Mouse (Mus musculus): Measurements from ENCODE around the gene Fdps. TPM values are rescaled to one million over a fixed set of nuclear protein-coding genes. Genes with fewer than 3 reads are reported as not detected.
A peak's percentile ranks its signal among the peaks of the same experiment; 100 is the strongest.

Fdps gene
- polyA plus RNA-seq, 1 experiment from 2014 or later = 175 TPM

- no peak for ATAC-seq (ENCODE audit: low FRiP score, low TSS enrichment)
- H3K27ac ChIP-seq (ENCODE audit: low read length) = no peak overlapping the region
- H3K36me3 ChIP-seq (ENCODE audit: insufficient read depth, low read length) = no peaks in the 10 kb centered on the region
- no peak overlapping the region for H3K9ac ChIP-seq (replicated peaks; ENCODE audit: low read length)
- no peak overlapping the region for H3K4me3 ChIP-seq (ENCODE audit: low read length)
- no peaks in the 10 kb centered on the region for H3K27me3 ChIP-seq (ENCODE audit: insufficient read depth, low read length)
- H3K9me3 ChIP-seq (ENCODE audit: low read length) = no peaks in the 10 kb centered on the region
- no peak overlapping the region for H3K4me2 ChIP-seq (replicated peaks; ENCODE audit: low read depth, low read length)
- whole genome bisulfite sequencing = 64% methylated on average over 3 of the region's 3 CpGs
- peaks cover 7% of the 10 kb centered on the region; the same call in 1 of the 2 replicates for H3K4me1 ChIP-seq (ENCODE audit: insufficient read depth, low read length)
Measured at GRCm38 (mm10) chr3:89107545-89107944, 5.8 kb upstream of the Fdps start.

GRCm38 (mm10) chr3:89106881-89107280, 5.1 kb upstream of the Fdps start:
- no peak overlapping the region for H3K9ac ChIP-seq (replicated peaks; ENCODE audit: low read length)
- H3K27me3 ChIP-seq (ENCODE audit: insufficient read depth, low read length) = no peaks in the 10 kb centered on the region
- no peak for ATAC-seq (ENCODE audit: low FRiP score, low TSS enrichment)
- H3K4me3 ChIP-seq (ENCODE audit: low read length) = no peak overlapping the region
- H3K27ac ChIP-seq (ENCODE audit: low read length) = no peak overlapping the region
- H3K4me1 ChIP-seq (ENCODE audit: insufficient read depth, low read length) = peaks cover 11% of the 10 kb centered on the region; the same call in 1 of the 2 replicates
- no peak overlapping the region for H3K4me2 ChIP-seq (replicated peaks; ENCODE audit: low read depth, low read length)
- no peaks in the 10 kb centered on the region for H3K9me3 ChIP-seq (ENCODE audit: low read length)
- H3K36me3 ChIP-seq (ENCODE audit: insufficient read depth, low read length) = no peaks in the 10 kb centered on the region

DNA sequence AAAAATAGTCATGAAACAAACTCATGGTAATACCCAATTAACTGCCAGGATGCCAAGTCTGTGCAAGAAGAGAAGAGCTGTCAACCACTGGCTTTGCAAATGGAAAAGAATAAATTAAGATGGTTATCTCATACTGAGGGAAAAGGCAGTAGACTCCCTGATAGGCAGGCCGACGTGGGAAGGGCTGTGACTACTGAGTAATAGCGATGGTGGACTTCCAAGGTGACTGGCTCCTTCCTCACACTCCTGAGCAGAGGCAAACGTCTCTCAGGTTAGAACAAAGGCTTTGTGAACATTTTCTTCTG, 1.5 kb upstream of the Fdps start:
- Histone ChIP-seq H3K4me1 (ENCODE audit: insufficient read depth, low read length) (peaks cover 25% of the 10 kb centered on the region), H3K9ac (replicated peaks; ENCODE audit: low read length) (no peak overlapping the region), H3K36me3 (ENCODE audit: insufficient read depth, low read length) (peaks cover 12% of the 10 kb centered on the region), H3K27ac (ENCODE audit: low read length) (peak overlapping the region; percentile 76; the same call in 1 of the 2 replicates), H3K4me2 (replicated peaks; ENCODE audit: low read depth, low read length) (no peak overlapping the region), H3K9me3 (ENCODE audit: low read length) (no peaks in the 10 kb centered on the region), H3K27me3 (ENCODE audit: insufficient read depth, low read length) (no peaks in the 10 kb centered on the region), H3K4me3 (ENCODE audit: low read length) (no peak overlapping the region)
- WGBS = 70% methylated on average over 4 of the region's 4 CpGs
- no peak for ATAC-seq (ENCODE audit: low FRiP score, low TSS enrichment)

DNA sequence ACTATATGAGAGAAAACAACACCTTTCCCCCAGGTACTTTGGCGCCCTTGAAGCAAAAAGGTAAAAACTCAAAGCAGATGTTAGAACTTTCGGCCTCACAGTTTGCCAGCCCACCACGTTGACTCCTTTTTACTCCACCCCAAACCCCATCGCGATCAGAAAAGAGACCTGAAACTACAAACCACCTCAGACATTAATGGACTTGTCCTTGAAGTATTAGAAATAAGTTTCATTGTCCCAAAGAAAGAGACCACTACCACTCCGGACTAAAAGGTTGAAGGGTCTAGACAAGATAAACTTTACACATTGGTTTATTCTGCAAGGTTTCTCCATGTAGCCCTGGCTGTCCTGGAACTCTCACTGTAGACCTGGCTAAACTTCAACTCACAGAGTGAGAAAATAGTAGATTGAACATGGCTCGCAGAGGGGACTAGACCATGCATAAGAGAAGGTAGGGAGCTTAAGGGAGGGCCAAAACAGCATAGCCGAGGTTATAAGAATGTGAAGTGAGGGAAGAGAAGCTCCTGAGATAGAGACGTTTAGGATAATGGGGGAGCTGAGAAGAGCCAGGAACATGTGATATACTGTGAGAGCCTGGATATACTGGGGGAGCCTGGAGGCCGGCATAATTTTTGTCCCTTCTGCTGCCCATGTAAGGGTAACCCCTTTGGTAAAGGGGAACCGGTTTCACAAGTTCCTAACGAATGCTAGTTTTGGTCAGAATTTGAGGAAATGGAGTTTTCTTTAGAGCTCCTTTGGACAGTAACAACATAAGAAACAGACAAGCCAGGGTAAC, 934 bp upstream of the Fdps start:
- WGBS = 59% methylated on average over 12 of the region's 12 CpGs
- Histone ChIP-seq H3K9me3 (ENCODE audit: low read length) (no peaks in the 10 kb centered on the region), H3K36me3 (ENCODE audit: insufficient read depth, low read length) (peaks cover 17% of the 10 kb centered on the region), H3K27me3 (ENCODE audit: insufficient read depth, low read length) (no peaks in the 10 kb centered on the region), H3K27ac (ENCODE audit: low read length) (peak overlapping the region; percentile 76), H3K9ac (replicated peaks; ENCODE audit: low read length) (no peak overlapping the region; the same call in 1 of the 2 replicates), H3K4me2 (replicated peaks; ENCODE audit: low read depth, low read length) (peak overlapping the region; percentile 67), H3K4me1 (ENCODE audit: insufficient read depth, low read length) (peaks cover 25% of the 10 kb centered on the region), H3K4me3 (ENCODE audit: low read length) (peak overlapping the region; percentile 63; the same call in 1 of the 2 replicates)
- ATAC-seq (ENCODE audit: low FRiP score, low TSS enrichment) = no peak

GRCm38 (mm10) chr3:89101459-89101811, 324 bp downstream of the Fdps start:
- Histone ChIP-seq H3K4me1 (ENCODE audit: insufficient read depth, low read length) (peaks cover 25% of the 10 kb centered on the region), H3K27me3 (ENCODE audit: insufficient read depth, low read length) (no peaks in the 10 kb centered on the region), H3K9ac (replicated peaks; ENCODE audit: low read length) (peak overlapping the region; percentile 70), H3K9me3 (ENCODE audit: low read length) (no peaks in the 10 kb centered on the region), H3K27ac (ENCODE audit: low read length) (peak overlapping the region; percentile 21), H3K4me3 (ENCODE audit: low read length) (peak overlapping the region; percentile 63), H3K36me3 (ENCODE audit: insufficient read depth, low read length) (peaks cover 24% of the 10 kb centered on the region), H3K4me2 (replicated peaks; ENCODE audit: low read depth, low read length) (peak overlapping the region; percentile 76)
- ATAC-seq (ENCODE audit: low FRiP score, low TSS enrichment) = peak; percentile 21; the same call in 1 of the 2 replicates
- under 1% methylated on average over 19 of the region's 19 CpGs for WGBS

DNA sequence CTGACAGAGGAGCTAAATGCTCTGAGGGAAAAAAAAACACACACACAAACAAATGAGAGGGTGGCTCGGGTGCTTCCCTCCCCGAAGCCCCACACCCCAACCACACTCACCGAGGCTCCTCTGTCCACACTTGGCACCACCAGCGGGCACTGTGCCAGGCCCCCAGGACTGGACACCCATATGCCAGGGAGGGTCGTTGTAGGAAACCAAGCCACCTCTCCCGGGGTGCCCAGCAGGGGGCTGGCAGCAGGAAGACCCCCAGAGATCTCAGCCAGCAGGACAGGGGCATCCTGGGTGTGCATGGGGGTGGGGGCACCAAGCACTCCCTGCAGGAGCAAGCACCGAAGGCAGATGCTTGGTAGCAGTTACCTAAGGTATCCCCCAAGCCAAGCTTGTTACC, 948 bp downstream of the Fdps start, which contains the start of gene Gm43738:
TSS of gene Gm43738 (minus strand) at position 289 of the 400 bp plus-strand sequence.
- 31% methylated on average over 7 of the region's 7 CpGs for WGBS
- Histone ChIP-seq H3K27ac (ENCODE audit: low read length) (peak within 1 kb of the TSS; percentile 21), H3K27me3 (ENCODE audit: insufficient read depth, low read length) (no peaks in the 10 kb centered on the region), H3K36me3 (ENCODE audit: insufficient read depth, low read length) (peaks cover 28% of the 10 kb centered on the region), H3K4me3 (ENCODE audit: low read length) (peak within 1 kb of the TSS; percentile 63), H3K4me2 (replicated peaks; ENCODE audit: low read depth, low read length) (peak within 1 kb of the TSS; percentile 76), H3K9me3 (ENCODE audit: low read length) (no peaks in the 10 kb centered on the region), H3K4me1 (ENCODE audit: insufficient read depth, low read length) (peaks cover 25% of the 10 kb centered on the region), H3K9ac (replicated peaks; ENCODE audit: low read length) (peak within 1 kb of the TSS; percentile 70)
- no peak for ATAC-seq (ENCODE audit: low FRiP score, low TSS enrichment)

GRCm38 (mm10) chr3:89094021-89094420, 7.7 kb downstream of the Fdps start:
- Histone ChIP-seq H3K9me3 (ENCODE audit: low read length) (no peaks in the 10 kb centered on the region), H3K27ac (ENCODE audit: low read length) (0 out of 2 replicates have a peak overlapping the region, but pooled peaks have one; percentile 14), H3K27me3 (ENCODE audit: insufficient read depth, low read length) (peaks cover 8% of the 10 kb centered on the region), H3K4me3 (ENCODE audit: low read length) (no peak overlapping the region), H3K36me3 (ENCODE audit: insufficient read depth, low read length) (peaks cover 35% of the 10 kb centered on the region), H3K4me1 (ENCODE audit: insufficient read depth, low read length) (peaks cover 30% of the 10 kb centered on the region), H3K9ac (replicated peaks; ENCODE audit: low read length) (no peak overlapping the region), H3K4me2 (replicated peaks; ENCODE audit: low read depth, low read length) (0 out of 2 replicates have a peak overlapping the region, but pooled peaks have one; percentile 57)
- no peak for ATAC-seq (ENCODE audit: low FRiP score, low TSS enrichment)
- 80% methylated on average over 10 of the region's 10 CpGs for WGBS

GRCm38 (mm10) chr3:89093175-89093574, 8.6 kb downstream of the Fdps start, which contains the start of gene Rusc1:
Rusc1 (minus strand) TSS chr3:89093311.
- peak; percentile 60; the same call in 1 of the 2 replicates for ATAC-seq (ENCODE audit: low FRiP score, low TSS enrichment)
- 0 out of 2 replicates have a peak within 1 kb of the TSS, but pooled peaks have one; percentile 14 for H3K27ac ChIP-seq (ENCODE audit: low read length)
- peaks cover 28% of the 10 kb centered on the region for H3K36me3 ChIP-seq (ENCODE audit: insufficient read depth, low read length)
- peak within 1 kb of the TSS; percentile 67 for H3K9ac ChIP-seq (replicated peaks; ENCODE audit: low read length)
- peaks cover 8% of the 10 kb centered on the region for H3K27me3 ChIP-seq (ENCODE audit: insufficient read depth, low read length)
- peaks cover 38% of the 10 kb centered on the region for H3K4me1 ChIP-seq (ENCODE audit: insufficient read depth, low read length)
- peak within 1 kb of the TSS; percentile 87 for H3K4me2 ChIP-seq (replicated peaks; ENCODE audit: low read depth, low read length)
- H3K9me3 ChIP-seq (ENCODE audit: low read length) = no peaks in the 10 kb centered on the region
- peak within 1 kb of the TSS; percentile 67 for H3K4me3 ChIP-seq (ENCODE audit: low read length)
- WGBS = 1% methylated on average over 18 of the region's 18 CpGs

DNA sequence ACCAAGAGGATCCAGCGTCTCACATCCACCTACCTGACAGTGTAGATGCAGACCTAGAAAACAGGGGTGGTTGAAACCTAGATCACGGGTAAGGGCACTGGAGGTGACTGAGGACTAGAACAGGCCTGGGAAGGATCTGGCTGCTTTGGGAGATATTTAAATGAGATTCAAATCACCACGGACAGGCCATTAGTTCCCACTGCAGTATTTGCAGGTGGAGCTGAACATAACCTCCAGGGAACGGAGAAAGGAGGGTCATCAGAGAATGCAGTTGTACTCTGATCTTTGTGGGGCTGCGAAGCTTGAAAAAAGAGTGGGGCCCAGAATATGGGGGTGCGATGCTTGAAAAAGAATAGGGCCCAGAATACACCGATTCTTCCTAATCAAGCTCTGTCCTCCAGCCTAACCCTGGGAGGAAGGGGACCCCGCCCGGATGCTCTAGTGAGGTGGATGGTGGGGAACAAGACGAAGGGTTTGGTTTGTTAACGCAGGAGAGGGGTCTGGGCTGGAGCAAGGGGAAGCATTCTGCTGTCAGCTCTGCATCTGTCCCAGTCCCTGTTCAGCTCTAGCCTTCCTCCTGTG, 9.2 kb downstream of the Fdps start:
- no peaks in the 10 kb centered on the region for H3K9me3 ChIP-seq (ENCODE audit: low read length)
- peaks cover 8% of the 10 kb centered on the region for H3K27me3 ChIP-seq (ENCODE audit: insufficient read depth, low read length)
- 19% methylated on average over 11 of the region's 11 CpGs for WGBS
- H3K36me3 ChIP-seq (ENCODE audit: insufficient read depth, low read length) = peaks cover 24% of the 10 kb centered on the region
- H3K4me1 ChIP-seq (ENCODE audit: insufficient read depth, low read length) = peaks cover 43% of the 10 kb centered on the region
- H3K9ac ChIP-seq (replicated peaks; ENCODE audit: low read length) = peak overlapping the region; percentile 53; the same call in 1 of the 2 replicates
- H3K27ac ChIP-seq (ENCODE audit: low read length) = no peak overlapping the region
- ATAC-seq (ENCODE audit: low FRiP score, low TSS enrichment) = no peak
- H3K4me3 ChIP-seq (ENCODE audit: low read length) = peak overlapping the region; percentile 41
- peak overlapping the region; percentile 57 for H3K4me2 ChIP-seq (replicated peaks; ENCODE audit: low read depth, low read length)

Data from kidney, embryonic 16.5 days (tissue).